Mouse (Mus musculus) embryonic facial prominence, embryonic 13.5 days (tissue): ENCODE results near the gene Wsb1. TPM values are rescaled to one million over a fixed set of nuclear protein-coding genes. Genes with fewer than 3 reads are reported as not detected.
A peak's percentile ranks its signal among the peaks of the same experiment; 100 is the strongest.
"Not testable (repeated sequence)": the region's sequence is repeated elsewhere in the genome, so short reads cannot be mapped to it uniquely, and the experiment has no call there.

Source experiments
- ATAC-seq: fragments of 200-750 bp; cut with Nextera tagmentation; 2 replicates; pipeline ENCODE4 v1.8.0; 2017; ENCODE audit warnings: low read depth; ENCODE audit not compliant: insufficient number of reproducible peaks, insufficient read depth, low FRiP score, low TSS enrichment
- H3K27ac ChIP-seq: fragments of 300-500 bp; sonication (generic); 2 replicates; pipeline ENCODE4 v1.5.1; 2015; ENCODE audit warnings: moderate library complexity, mild to moderate bottlenecking, inconsistent platforms
- H3K27me3 ChIP-seq: fragments of 300-500 bp; sonication (generic); 2 replicates; pipeline ENCODE4 v1.6.1; 2015; ENCODE audit warnings: mild to moderate bottlenecking, inconsistent platforms
- H3K36me3 ChIP-seq: fragments of 300-500 bp; sonication (generic); 2 replicates; pipeline ENCODE4 v1.6.1; 2015; ENCODE audit warnings: mild to moderate bottlenecking, inconsistent platforms
- H3K4me1 ChIP-seq: fragments of 300-500 bp; sonication (generic); 2 replicates; pipeline ENCODE4 v1.6.1; 2015; ENCODE audit warnings: inconsistent platforms
- H3K4me2 ChIP-seq: fragments of 300-500 bp; sonication (generic); 2 replicates; pipeline ENCODE4 v1.6.1; 2015; ENCODE audit warnings: moderate library complexity, mild to moderate bottlenecking, inconsistent platforms
- H3K4me3 ChIP-seq: fragments of 300-500 bp; sonication (generic); 2 replicates; pipeline ENCODE4 v1.5.1; 2015; ENCODE audit warnings: mild to moderate bottlenecking, inconsistent platforms
- H3K9ac ChIP-seq: fragments of 300-500 bp; sonication (generic); 2 replicates; pipeline ENCODE4 v1.6.1; 2015; ENCODE audit warnings: mild to moderate bottlenecking, inconsistent platforms
- H3K9me3 ChIP-seq: fragments of 300-500 bp; sonication (generic); 2 replicates; pipeline ENCODE4 v1.6.1; 2016; ENCODE audit warnings: inconsistent platforms
- WGBS: fragments of 180-500 bp; shearing (Covaris S2); methylation state at CpG from one replicate; pipeline ENCODE4 v1.1.7; 2015; ENCODE audit warnings: mixed read lengths; 5-methylcytosine and 5-hydroxymethylcytosine counted together
- polyA plus RNA-seq: library from polyadenylated mRNA; unstranded; fragments of >200 nt; fragmentation: Nextera tagmentation; extraction: Ambion mirVana; gene quantifications from 2 replicates; pipeline ENCODE4 v1.2.1, GENCODE M21; 2015

Wsb1 gene
- polyA plus RNA-seq, 1 experiment from 2014 or later = 339 TPM

GRCm38 (mm10) chr11:79260126-79260525, 5.7 kb upstream of the Wsb1 start:
- not testable (repeated sequence) for H3K4me1 ChIP-seq, H3K9ac ChIP-seq, H3K27ac ChIP-seq, H3K4me3 ChIP-seq, H3K9me3 ChIP-seq, H3K36me3 ChIP-seq, H3K27me3 ChIP-seq, H3K4me2 ChIP-seq, ATAC-seq
- WGBS = 80% methylated on average over 4 of the region's 4 CpGs

DNA sequence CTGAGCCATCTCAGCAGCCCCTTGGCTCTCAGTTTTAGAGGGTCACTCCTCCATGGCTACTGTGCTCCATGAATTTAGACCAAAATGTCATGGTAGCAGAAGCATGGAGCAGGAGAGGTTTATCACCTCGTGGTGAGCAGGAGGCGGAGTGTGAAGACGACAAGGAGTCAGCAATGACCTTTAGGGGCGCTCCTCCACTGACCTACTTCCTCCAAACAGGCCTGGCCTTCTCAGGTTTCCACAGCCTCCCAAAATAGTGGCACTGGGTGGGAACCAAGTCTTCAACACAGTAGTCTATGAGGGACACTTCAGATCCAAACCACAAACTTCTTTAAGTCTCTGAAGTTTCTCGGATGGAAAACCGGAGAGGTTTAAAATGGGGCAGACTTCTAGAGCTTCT, 4.3 kb upstream of the Wsb1 start:
- Histone ChIP-seq H3K27ac (no peak overlapping the region), H3K4me3 (no peak overlapping the region), H3K9ac (no peak overlapping the region), H3K4me2 (no peak overlapping the region), H3K9me3 (no peaks in the 10 kb centered on the region), H3K4me1 (0 out of 2 replicates have a peak, but pooled peaks cover 4% of the 10 kb centered on the region), H3K27me3 (no peaks in the 10 kb centered on the region), H3K36me3 (no peaks in the 10 kb centered on the region)
- whole genome bisulfite sequencing = 72% methylated on average over 6 of the region's 6 CpGs
- no peak for ATAC-seq

- ATAC-seq = peak; percentile 60; the same call in 1 of the 2 replicates
- WGBS = 1% methylated on average over 49 of the region's 49 CpGs
- H3K9me3 ChIP-seq = no peaks in the 10 kb centered on the region
Observed at GRCm38 (mm10) chr11:79253542-79254390, 705 bp downstream of the Wsb1 start.

GRCm38 (mm10) chr11:79252881-79253541, 1.5 kb downstream of the Wsb1 start:
- Histone ChIP-seq H3K27ac (peak overlapping the region; percentile 95), H3K4me2 (peak overlapping the region; percentile 90), H3K27me3 (no peaks in the 10 kb centered on the region), H3K4me3 (peak overlapping the region; percentile 91), H3K9ac (peak overlapping the region; percentile 97), H3K4me1 (peaks cover 24% of the 10 kb centered on the region), H3K9me3 (no peaks in the 10 kb centered on the region), H3K36me3 (peaks cover 29% of the 10 kb centered on the region)
- 15% methylated on average over 6 of the region's 6 CpGs for WGBS
- ATAC-seq = no peak

More at GRCm38 (mm10) chr11:79253542-79254390, 705 bp downstream of the Wsb1 start:
- Histone ChIP-seq H3K27me3 (no peaks in the 10 kb centered on the region), H3K4me2 (peak overlapping the region; percentile 90), H3K27ac (peak overlapping the region; percentile 95), H3K4me1 (peaks cover 24% of the 10 kb centered on the region), H3K4me3 (peak overlapping the region; percentile 91), H3K9ac (peak overlapping the region; percentile 97), H3K36me3 (peaks cover 25% of the 10 kb centered on the region)

DNA sequence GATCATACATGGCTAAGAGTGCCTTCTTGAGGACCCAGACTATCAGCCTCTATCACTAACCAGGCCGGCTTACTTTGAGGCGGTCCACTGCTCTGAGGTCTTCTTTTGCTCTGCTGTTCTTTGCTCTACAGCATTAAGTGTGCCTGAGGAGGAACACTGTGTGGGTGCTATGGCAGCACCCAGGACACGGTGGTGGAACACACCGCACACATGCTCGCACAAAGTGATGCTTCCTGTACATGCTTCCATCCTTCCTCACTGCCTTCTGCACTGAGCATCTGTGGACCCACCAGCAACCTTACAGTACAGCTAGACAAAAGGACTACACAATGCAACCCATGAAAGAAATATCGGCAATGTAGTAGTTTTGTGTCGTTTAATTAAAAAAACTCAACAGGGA, 15.4 kb downstream of the Wsb1 start:
- Histone ChIP-seq H3K9me3 (peaks cover 11% of the 10 kb centered on the region; the same call in 1 of the 2 replicates), H3K36me3 (peaks cover 46% of the 10 kb centered on the region), H3K9ac (no peak overlapping the region), H3K4me2 (no peak overlapping the region), H3K27me3 (no peaks in the 10 kb centered on the region), H3K4me1 (peaks cover 11% of the 10 kb centered on the region), H3K4me3 (no peak overlapping the region), H3K27ac (peak overlapping the region; percentile 69)
- no peak for ATAC-seq
- 95% methylated on average over 7 of the region's 7 CpGs for WGBS

DNA sequence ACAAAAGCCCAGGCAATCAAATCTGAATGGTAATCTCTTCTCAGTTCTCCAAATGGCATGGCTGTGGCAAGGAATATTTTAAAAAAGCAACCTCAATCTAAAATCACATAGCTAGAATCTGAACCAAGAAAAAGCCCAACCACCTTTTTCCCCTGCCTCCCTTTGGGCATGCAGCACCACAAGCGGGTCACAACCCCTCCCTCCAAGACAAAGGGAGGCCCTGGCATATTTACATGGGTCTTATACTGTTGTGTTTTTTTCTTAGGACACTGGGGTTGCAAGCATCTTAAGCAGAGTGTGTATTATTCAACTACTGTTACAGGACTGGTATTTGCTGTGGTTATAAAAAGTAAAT, 16.1 kb downstream of the Wsb1 start:
- Histone ChIP-seq H3K27ac (peak overlapping the region; percentile 83), H3K4me2 (no peak overlapping the region), H3K4me3 (no peak overlapping the region), H3K9ac (no peak overlapping the region), H3K9me3 (peaks cover 11% of the 10 kb centered on the region; the same call in 1 of the 2 replicates), H3K36me3 (peaks cover 46% of the 10 kb centered on the region), H3K4me1 (peaks cover 11% of the 10 kb centered on the region), H3K27me3 (no peaks in the 10 kb centered on the region)
- ATAC-seq = 0 out of 2 replicates have a peak, but pooled peaks have one; percentile 48
- WGBS = 17% methylated on average over 1 of the region's 1 CpGs

GRCm38 (mm10) chr11:79237644-79238397, 16.6 kb downstream of the Wsb1 start:
- Histone ChIP-seq H3K27ac (peak overlapping the region; percentile 83), H3K9me3 (peaks cover 11% of the 10 kb centered on the region; the same call in 1 of the 2 replicates), H3K4me1 (peaks cover 11% of the 10 kb centered on the region), H3K27me3 (no peaks in the 10 kb centered on the region), H3K36me3 (peaks cover 43% of the 10 kb centered on the region), H3K4me2 (no peak overlapping the region), H3K4me3 (no peak overlapping the region), H3K9ac (no peak overlapping the region)
- 89% methylated on average over 11 of the region's 11 CpGs for WGBS
- no peak for ATAC-seq

- no peak for ATAC-seq
- no peaks in the 10 kb centered on the region for H3K27me3 ChIP-seq
- H3K9ac ChIP-seq = no peak overlapping the region
- H3K36me3 ChIP-seq = no peaks in the 10 kb centered on the region
- no peak overlapping the region for H3K4me2 ChIP-seq
- 86% methylated on average over 13 of the region's 13 CpGs for WGBS
- no peak overlapping the region for H3K27ac ChIP-seq
- H3K9me3 ChIP-seq = no peaks in the 10 kb centered on the region
- H3K4me1 ChIP-seq = peaks cover 6% of the 10 kb centered on the region
- H3K4me3 ChIP-seq = no peak overlapping the region
Observed at GRCm38 (mm10) chr11:79230251-79230570, 24.3 kb downstream of the Wsb1 start.

DNA sequence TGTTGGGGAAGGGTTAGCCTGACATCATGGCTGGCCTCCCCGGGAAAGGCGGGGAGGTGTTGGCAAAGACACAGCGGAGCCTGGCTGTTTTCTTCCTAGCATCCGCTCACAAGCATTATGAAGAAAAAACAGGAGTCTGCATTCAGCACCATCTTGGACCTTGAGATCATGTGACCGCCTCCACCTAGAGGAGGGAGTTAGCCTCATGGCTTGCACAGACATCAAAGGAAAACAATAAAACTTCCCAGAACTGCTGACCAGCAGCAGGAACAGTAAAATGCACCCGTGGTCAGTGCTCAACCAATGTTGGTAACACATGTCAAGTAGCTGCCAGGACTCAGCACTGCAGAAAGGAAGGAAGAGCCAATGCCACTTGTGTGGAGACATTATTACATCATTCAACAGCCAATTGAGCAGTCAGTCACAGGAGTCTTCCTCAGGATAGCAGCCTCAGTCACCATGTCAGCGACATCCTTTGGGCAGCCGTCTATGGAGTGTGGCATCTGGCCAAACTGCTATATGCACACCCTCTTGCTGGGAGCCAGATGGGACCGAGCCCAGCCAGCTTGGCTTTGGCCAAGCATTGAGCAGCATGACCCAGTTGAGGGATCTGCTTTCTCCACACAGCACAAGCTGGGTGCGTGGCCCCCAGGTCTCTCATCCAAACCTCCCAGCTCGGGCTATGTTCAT, 24.8 kb downstream of the Wsb1 start:
- Histone ChIP-seq H3K27ac (no peak overlapping the region), H3K4me2 (no peak overlapping the region), H3K4me1 (peaks cover 11% of the 10 kb centered on the region), H3K9ac (no peak overlapping the region), H3K36me3 (no peaks in the 10 kb centered on the region), H3K4me3 (no peak overlapping the region), H3K9me3 (no peaks in the 10 kb centered on the region), H3K27me3 (no peaks in the 10 kb centered on the region)
- ATAC-seq = no peak
- 89% methylated on average over 11 of the region's 11 CpGs for whole genome bisulfite sequencing

- no peak overlapping the region for H3K4me3 ChIP-seq
- no peak overlapping the region for H3K4me2 ChIP-seq
- H3K9me3 ChIP-seq = no peaks in the 10 kb centered on the region
- no peaks in the 10 kb centered on the region for H3K27me3 ChIP-seq
- ATAC-seq = no peak
- 82% methylated on average over 10 of the region's 10 CpGs for WGBS
- no peaks in the 10 kb centered on the region for H3K36me3 ChIP-seq
- peaks cover 17% of the 10 kb centered on the region for H3K4me1 ChIP-seq
- no peak overlapping the region for H3K27ac ChIP-seq
- H3K9ac ChIP-seq = no peak overlapping the region
Observed at GRCm38 (mm10) chr11:79229057-79229504, 25.4 kb downstream of the Wsb1 start.

DNA sequence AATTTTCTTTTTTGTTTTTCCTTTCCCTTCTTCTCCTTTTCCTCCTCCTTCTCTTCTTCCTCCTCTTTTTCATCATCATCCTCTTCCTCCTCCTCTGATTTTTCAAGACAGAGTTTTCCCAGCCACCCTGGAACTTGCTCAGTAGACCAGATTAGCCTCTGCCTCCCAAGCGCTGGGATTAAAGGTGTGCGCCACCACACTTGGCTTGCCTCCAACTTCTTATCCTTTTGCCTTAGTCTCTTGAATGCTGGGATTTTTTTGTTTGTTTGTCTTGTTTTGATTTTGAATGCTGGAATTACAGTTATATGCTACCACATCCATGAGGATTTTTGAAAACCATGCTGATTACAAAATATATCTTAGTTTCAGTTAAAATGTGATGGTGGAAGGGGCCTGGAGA, 26.4 kb downstream of the Wsb1 start:
- H3K4me3 ChIP-seq = no peak overlapping the region
- no peak overlapping the region for H3K27ac ChIP-seq
- H3K4me1 ChIP-seq = peaks cover 18% of the 10 kb centered on the region
- no peaks in the 10 kb centered on the region for H3K36me3 ChIP-seq
- no peaks in the 10 kb centered on the region for H3K9me3 ChIP-seq
- WGBS = 80% methylated on average over 2 of the region's 2 CpGs
- no peak overlapping the region for H3K9ac ChIP-seq
- no peak overlapping the region for H3K4me2 ChIP-seq
- H3K27me3 ChIP-seq = no peaks in the 10 kb centered on the region
- no peak for ATAC-seq
